Mouse (Mus musculus) midbrain, embryonic 12.5 days (tissue): ENCODE results near the gene Micall1. TPM values are rescaled to one million over a fixed set of nuclear protein-coding genes. Genes with fewer than 3 reads are reported as not detected.

Experiments used
- ATAC-seq: fragments of 200-750 bp; cut with Nextera tagmentation; 2 replicates; pipeline ENCODE4 v1.8.0; 2017; ENCODE audit warnings: low read depth, moderate TSS enrichment, moderate library complexity; ENCODE audit not compliant: low FRiP score
- H3K27ac ChIP-seq: fragments of 300-500 bp; sonication (generic); replicated peaks from 2 replicates; pipeline ENCODE4 v1.5.1; 2016; ENCODE audit warnings: mild to moderate bottlenecking
- H3K27me3 ChIP-seq: fragments of 300-500 bp; sonication (generic); 2 replicates; pipeline ENCODE4 v1.6.1; 2016; ENCODE audit warnings: mild to moderate bottlenecking
- H3K36me3 ChIP-seq: fragments of 300-500 bp; sonication (generic); 2 replicates; pipeline ENCODE4 v1.6.1; 2016
- H3K4me1 ChIP-seq: fragments of 300-500 bp; sonication (generic); 2 replicates; pipeline ENCODE4 v1.6.1; 2016
- H3K4me2 ChIP-seq: fragments of 300-500 bp; sonication (generic); replicated peaks from 2 replicates; pipeline ENCODE4 v1.6.1; 2016; ENCODE audit warnings: mild to moderate bottlenecking, moderate library complexity
- H3K4me3 ChIP-seq: fragments of 300-500 bp; sonication (generic); 2 replicates; pipeline ENCODE4 v1.5.1; 2016; ENCODE audit warnings: mild to moderate bottlenecking
- H3K9ac ChIP-seq: fragments of 300-500 bp; sonication (generic); replicated peaks from 2 replicates; pipeline ENCODE4 v1.6.1; 2016; ENCODE audit warnings: mild to moderate bottlenecking, moderate library complexity
- H3K9me3 ChIP-seq: fragments of 300-500 bp; sonication (generic); 2 replicates; pipeline ENCODE4 v1.6.1; 2016; ENCODE audit warnings: mild to moderate bottlenecking
- WGBS: fragments of 180-500 bp; shearing (Covaris S2); methylation state at CpG from one replicate; pipeline ENCODE4 v1.1.7; 2016; 5-methylcytosine and 5-hydroxymethylcytosine counted together
- polyA plus RNA-seq: library from polyadenylated mRNA; unstranded; fragments of >200 nt; fragmentation: Nextera tagmentation; extraction: Ambion mirVana; gene quantifications from 2 replicates; pipeline ENCODE4 v1.2.1, GENCODE M21; 2016

Micall1 gene
- polyA plus RNA-seq, 1 experiment from 2014 or later, result 11.4 TPM

DNA sequence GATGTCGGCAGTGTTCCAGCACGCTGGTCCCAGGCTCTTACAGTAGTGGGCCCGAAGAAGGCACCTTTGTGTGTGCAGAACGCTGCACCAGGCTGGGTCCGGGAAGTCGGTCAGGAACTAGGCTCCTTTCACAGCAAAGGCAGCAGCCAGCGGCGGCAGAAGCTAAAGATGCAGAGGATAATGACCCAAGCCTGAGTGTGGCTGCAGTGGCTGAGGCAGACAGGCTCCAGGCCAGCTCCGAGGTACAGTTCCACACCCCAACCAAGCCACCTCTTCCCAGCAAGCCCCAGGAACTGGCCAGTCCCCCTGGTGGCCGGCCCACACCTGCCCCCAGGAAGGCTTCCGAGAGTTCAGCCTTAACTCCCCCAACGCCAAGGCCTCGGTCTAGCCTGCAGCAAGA lies 13.8 kb downstream of the Micall1 start:
- Histone ChIP-seq H3K9me3 (no peaks in the 10 kb centered on the region), H3K36me3 (peaks cover 63% of the 10 kb centered on the region), H3K4me2 (no peak overlapping the region), H3K27me3 (no peaks in the 10 kb centered on the region), H3K4me1 (no peaks in the 10 kb centered on the region), H3K27ac (no peak overlapping the region), H3K9ac (no peak overlapping the region), H3K4me3 (no peak overlapping the region)
- no peak for ATAC-seq
- 83% methylated on average over 13 of the region's 13 CpGs for WGBS

DNA sequence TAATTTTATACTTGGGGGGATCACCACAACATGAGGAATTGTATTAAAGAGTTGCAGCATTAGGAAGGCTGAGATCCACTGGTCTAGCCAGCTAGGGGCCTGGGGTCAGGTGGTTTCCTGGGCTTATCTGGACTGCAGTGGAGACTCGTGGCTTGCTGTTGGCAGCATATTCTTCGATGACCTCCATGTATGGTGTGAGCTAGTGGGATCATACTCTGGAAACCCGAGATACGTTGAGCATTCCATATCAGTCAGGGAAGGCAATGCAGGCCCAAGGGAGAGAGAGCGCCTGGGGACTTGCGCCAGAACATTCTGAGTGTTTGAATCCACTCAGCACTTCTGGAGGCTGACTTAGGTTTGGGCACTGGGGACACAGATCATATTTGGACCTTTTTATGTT lies 15.1 kb downstream of the Micall1 start:
- ATAC-seq, result no peak
- no peak overlapping the region for H3K27ac ChIP-seq
- 0 out of 2 replicates have a peak, but pooled peaks cover 5% of the 10 kb centered on the region for H3K9me3 ChIP-seq
- H3K4me3 ChIP-seq, result no peak overlapping the region
- no peak overlapping the region for H3K9ac ChIP-seq
- no peaks in the 10 kb centered on the region for H3K4me1 ChIP-seq
- H3K4me2 ChIP-seq, result no peak overlapping the region
- WGBS, result 91% methylated on average over 6 of the region's 6 CpGs
- peaks cover 64% of the 10 kb centered on the region for H3K36me3 ChIP-seq
- H3K27me3 ChIP-seq, result no peaks in the 10 kb centered on the region

DNA sequence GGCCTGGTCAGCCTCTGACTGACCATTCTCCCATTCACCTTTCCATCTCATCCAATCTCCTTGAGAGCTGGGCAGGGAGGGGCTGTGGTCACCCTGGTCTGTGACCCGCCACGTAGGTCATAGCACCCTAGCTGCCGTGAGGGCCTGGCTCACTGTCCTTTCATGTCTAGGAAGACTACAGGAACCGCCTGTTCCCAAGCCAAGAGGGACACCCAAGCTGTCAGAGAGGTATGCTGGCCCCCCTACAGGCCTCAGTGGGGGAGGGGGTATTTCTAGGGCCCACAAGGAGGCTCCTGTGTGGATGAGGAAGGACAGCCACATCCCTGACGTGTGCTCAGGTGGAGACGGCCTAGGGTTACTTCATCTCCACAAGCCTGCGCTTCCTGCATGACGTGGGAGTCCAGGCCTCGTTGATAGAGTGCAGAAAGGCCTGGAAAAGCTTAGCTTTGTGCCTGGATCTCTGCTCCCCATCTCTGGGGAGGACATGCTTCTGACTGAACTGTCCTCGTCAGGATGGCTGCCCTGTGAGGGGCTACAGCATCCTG lies 15.7 kb downstream of the Micall1 start:
- no peak for ATAC-seq
- no peak overlapping the region for H3K4me3 ChIP-seq
- H3K36me3 ChIP-seq, result peaks cover 66% of the 10 kb centered on the region
- H3K9me3 ChIP-seq, result 0 out of 2 replicates have a peak, but pooled peaks cover 5% of the 10 kb centered on the region
- H3K27me3 ChIP-seq, result no peaks in the 10 kb centered on the region
- H3K27ac ChIP-seq, result no peak overlapping the region
- no peak overlapping the region for H3K4me2 ChIP-seq
- 86% methylated on average over 10 of the region's 10 CpGs for WGBS
- no peak overlapping the region for H3K9ac ChIP-seq
- H3K4me1 ChIP-seq, result no peaks in the 10 kb centered on the region

DNA sequence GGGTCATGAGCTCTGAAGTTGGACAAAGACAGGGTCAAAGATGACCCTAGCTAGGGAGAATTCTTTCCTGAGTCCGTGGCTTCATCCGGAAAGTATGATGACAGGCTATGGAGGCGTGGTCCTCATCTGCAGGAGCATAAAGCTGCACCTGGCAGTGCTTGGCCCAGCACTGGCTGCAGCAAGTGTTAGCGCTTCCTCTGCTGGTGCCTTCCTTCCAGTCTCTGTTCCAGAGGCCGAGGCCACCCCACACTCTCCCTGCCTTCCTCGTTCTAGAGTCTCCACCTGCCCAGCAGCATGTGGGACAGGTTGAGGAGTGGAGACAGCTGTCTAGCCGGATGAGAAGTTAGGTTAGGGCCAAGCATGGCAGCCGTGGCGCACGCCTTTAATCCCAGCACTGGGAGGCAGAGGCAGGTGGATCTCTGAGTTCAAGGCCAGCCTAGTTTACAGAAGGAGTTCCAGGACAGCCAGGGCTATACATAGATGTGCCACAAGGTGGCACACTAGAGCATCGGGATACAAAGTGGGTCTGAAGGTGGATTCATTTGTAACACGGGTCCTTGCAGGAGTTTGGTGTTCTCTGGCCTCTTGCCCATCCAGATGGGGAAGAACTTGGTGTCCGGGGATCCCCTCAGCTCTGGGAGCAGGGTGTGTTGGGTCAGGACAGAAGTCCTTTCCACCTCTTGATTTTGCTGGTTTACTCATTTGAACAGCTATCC lies 17.7 kb downstream of the Micall1 start:
- no peaks in the 10 kb centered on the region for H3K4me1 ChIP-seq
- no peak overlapping the region for H3K4me3 ChIP-seq
- ATAC-seq, result no peak
- no peak overlapping the region for H3K27ac ChIP-seq
- no peak overlapping the region for H3K4me2 ChIP-seq
- peaks cover 78% of the 10 kb centered on the region for H3K36me3 ChIP-seq
- no peak overlapping the region for H3K9ac ChIP-seq
- H3K27me3 ChIP-seq, result no peaks in the 10 kb centered on the region
- 0 out of 2 replicates have a peak, but pooled peaks cover 5% of the 10 kb centered on the region for H3K9me3 ChIP-seq
- 82% methylated on average over 13 of the region's 13 CpGs for WGBS

DNA sequence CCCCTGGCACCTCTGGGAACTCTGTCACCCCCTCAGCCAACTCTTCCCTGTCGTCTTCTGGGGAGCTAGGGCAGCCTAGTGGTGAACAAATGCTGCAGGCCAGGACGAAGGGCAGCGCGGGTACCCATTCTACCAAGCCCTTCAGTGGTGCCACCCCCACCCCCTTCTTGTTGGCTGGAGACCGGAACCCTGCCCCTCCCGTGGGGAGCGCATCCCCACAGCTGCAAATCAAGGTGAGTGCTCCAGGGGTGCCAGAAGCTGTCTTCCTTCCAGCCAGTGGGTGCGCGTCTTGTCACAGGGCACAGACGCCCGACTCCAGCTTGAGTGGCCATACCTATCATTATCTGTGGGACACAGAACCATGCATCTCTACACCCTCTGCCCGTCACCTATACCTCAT lies 18.4 kb downstream of the Micall1 start:
- no peak overlapping the region for H3K9ac ChIP-seq
- H3K4me1 ChIP-seq, result no peaks in the 10 kb centered on the region
- H3K36me3 ChIP-seq, result peaks cover 80% of the 10 kb centered on the region
- H3K4me3 ChIP-seq, result no peak overlapping the region
- no peaks in the 10 kb centered on the region for H3K27me3 ChIP-seq
- no peak for ATAC-seq
- WGBS, result 93% methylated on average over 12 of the region's 12 CpGs
- 0 out of 2 replicates have a peak, but pooled peaks cover 5% of the 10 kb centered on the region for H3K9me3 ChIP-seq
- no peak overlapping the region for H3K4me2 ChIP-seq
- no peak overlapping the region for H3K27ac ChIP-seq

DNA sequence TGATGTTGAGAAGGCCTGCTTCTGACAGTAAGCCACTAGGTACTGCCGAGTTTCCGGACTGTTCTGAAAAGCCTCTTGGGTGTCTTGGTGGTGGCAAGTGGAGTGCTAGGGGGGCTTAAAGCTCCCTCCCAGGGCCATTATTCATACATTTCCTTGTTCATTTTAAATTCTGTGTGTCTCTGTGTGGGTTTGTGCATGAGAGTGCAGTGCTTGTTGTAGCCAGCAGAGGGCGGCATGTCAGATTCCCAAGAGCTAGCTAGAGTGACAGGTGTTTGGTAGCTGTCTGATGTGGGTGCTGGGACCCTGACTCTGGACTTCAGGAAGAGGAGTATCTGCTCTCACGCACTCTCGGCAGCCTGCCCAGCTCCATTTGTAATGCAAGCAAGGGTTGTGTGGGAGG lies 19.5 kb downstream of the Micall1 start:
- no peak for ATAC-seq

DNA sequence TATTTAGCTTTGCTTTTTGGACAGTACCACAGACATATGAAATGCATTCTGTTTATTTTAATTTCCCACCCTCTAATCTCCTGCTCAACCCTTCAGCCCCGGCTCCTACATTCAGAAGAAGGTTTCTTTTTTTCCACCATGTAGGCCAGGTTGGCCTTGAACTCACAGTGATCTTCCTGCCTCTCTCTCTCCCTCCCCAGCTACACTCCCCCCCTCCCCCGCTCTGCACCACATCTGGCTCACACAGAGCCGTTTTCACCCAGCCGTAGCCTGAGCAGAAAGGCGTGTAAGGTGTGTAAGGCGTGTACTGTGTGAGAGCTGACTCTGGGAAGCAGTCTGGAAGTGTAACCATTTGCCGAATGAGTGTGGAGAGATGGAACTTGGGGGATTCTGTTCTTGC lies 20.6 kb downstream of the Micall1 start:
- H3K4me1 ChIP-seq, result no peaks in the 10 kb centered on the region
- WGBS, result 85% methylated on average over 7 of the region's 7 CpGs
- H3K27me3 ChIP-seq, result no peaks in the 10 kb centered on the region
- H3K4me3 ChIP-seq, result no peak overlapping the region
- ATAC-seq, result no peak
- peaks cover 72% of the 10 kb centered on the region for H3K36me3 ChIP-seq
- no peak overlapping the region for H3K4me2 ChIP-seq
- H3K9ac ChIP-seq, result no peak overlapping the region
- H3K27ac ChIP-seq, result no peak overlapping the region
- 0 out of 2 replicates have a peak, but pooled peaks cover 5% of the 10 kb centered on the region for H3K9me3 ChIP-seq

More for the DNA sequence above, 19.5 kb downstream of the Micall1 start:
- no peaks in the 10 kb centered on the region for H3K27me3 ChIP-seq
- H3K4me1 ChIP-seq, result no peaks in the 10 kb centered on the region
- H3K4me2 ChIP-seq, result no peak overlapping the region
- no peak overlapping the region for H3K27ac ChIP-seq
- H3K36me3 ChIP-seq, result peaks cover 80% of the 10 kb centered on the region
- 97% methylated on average over 5 of the region's 5 CpGs for WGBS
- no peak overlapping the region for H3K9ac ChIP-seq
- 0 out of 2 replicates have a peak, but pooled peaks cover 5% of the 10 kb centered on the region for H3K9me3 ChIP-seq
- H3K4me3 ChIP-seq, result no peak overlapping the region

DNA sequence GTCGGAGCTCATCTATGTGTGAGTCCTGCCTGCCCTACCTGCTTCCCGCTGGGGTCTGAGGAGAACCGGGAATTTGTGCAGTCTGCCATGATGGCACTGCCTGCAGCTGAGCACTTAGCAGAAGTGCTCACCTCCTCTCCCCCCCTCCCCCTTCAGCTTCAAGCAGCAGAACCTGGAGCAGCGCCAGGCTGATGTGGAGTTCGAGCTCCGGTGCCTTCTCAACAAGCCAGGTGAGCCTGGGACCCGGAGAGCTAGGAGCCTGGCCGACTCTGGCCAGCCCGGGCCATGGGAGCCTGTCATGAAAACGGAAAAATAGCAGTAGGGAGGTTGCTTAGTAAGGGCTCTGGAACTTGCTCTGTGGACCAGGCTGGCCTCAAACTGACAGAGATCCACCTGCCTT lies 22.1 kb downstream of the Micall1 start:
- Histone ChIP-seq H3K36me3 (peaks cover 60% of the 10 kb centered on the region), H3K9me3 (0 out of 2 replicates have a peak, but pooled peaks cover 5% of the 10 kb centered on the region), H3K27ac (no peak overlapping the region), H3K4me3 (no peak overlapping the region), H3K27me3 (no peaks in the 10 kb centered on the region), H3K4me1 (0 out of 2 replicates have a peak, but pooled peaks cover 2% of the 10 kb centered on the region), H3K9ac (no peak overlapping the region), H3K4me2 (no peak overlapping the region)
- WGBS, result 89% methylated on average over 10 of the region's 10 CpGs
- ATAC-seq, result no peak

DNA sequence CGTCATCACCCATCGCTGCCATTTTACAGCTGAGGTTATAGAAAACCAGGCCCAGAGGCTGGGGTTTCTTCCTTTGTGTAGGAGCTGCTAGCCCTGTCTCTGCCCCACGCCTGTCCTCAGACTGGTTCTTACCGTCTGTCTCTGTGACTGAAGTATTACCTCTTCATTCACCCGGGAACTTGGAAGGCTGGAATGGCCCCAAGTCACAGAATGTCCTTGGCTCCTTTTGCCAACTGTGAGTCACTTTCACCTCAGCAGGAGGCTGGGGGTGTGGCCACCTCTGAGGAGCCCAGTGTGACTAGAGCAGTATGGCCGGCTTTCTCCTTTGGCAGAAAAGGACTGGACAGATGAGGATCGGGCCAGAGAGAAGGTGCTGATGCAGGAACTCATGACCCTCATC lies 22.7 kb downstream of the Micall1 start:
- Histone ChIP-seq H3K36me3 (peaks cover 60% of the 10 kb centered on the region), H3K27ac (no peak overlapping the region), H3K4me2 (no peak overlapping the region), H3K4me1 (0 out of 2 replicates have a peak, but pooled peaks cover 3% of the 10 kb centered on the region), H3K27me3 (no peaks in the 10 kb centered on the region), H3K9ac (no peak overlapping the region), H3K9me3 (0 out of 2 replicates have a peak, but pooled peaks cover 5% of the 10 kb centered on the region), H3K4me3 (no peak overlapping the region)
- WGBS, result 83% methylated on average over 7 of the region's 7 CpGs
- ATAC-seq, result no peak

DNA sequence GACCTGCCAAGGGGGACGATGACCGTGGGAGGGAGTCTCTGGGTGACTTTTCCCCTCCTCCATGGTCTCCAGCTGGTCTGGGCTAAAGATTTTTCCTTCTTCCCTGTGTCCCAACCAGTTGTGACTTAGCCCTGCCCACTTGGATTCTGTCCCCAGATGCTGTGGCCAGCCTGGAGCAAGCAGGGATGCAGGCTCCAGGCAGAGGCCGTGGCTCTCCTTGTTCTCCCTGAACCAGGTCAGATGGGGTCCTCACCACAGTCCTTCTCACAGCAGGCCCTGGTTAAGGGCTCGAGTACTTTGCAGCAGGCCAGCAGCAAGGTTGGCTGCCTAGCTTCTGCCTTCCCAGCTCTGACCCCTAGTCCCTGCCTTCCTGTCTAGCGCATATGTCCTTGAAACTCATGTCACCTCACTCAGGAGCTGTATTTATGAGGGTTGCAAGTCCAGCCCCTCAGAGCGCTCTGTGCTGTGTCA lies 24.5 kb downstream of the Micall1 start:
- Histone ChIP-seq H3K9me3 (0 out of 2 replicates have a peak, but pooled peaks cover 2% of the 10 kb centered on the region), H3K9ac (no peak overlapping the region), H3K4me2 (no peak overlapping the region), H3K27me3 (no peaks in the 10 kb centered on the region), H3K4me3 (no peak overlapping the region), H3K27ac (no peak overlapping the region), H3K4me1 (0 out of 2 replicates have a peak, but pooled peaks cover 3% of the 10 kb centered on the region), H3K36me3 (peaks cover 46% of the 10 kb centered on the region)
- WGBS, result 84% methylated on average over 6 of the region's 6 CpGs
- ATAC-seq, result no peak

DNA sequence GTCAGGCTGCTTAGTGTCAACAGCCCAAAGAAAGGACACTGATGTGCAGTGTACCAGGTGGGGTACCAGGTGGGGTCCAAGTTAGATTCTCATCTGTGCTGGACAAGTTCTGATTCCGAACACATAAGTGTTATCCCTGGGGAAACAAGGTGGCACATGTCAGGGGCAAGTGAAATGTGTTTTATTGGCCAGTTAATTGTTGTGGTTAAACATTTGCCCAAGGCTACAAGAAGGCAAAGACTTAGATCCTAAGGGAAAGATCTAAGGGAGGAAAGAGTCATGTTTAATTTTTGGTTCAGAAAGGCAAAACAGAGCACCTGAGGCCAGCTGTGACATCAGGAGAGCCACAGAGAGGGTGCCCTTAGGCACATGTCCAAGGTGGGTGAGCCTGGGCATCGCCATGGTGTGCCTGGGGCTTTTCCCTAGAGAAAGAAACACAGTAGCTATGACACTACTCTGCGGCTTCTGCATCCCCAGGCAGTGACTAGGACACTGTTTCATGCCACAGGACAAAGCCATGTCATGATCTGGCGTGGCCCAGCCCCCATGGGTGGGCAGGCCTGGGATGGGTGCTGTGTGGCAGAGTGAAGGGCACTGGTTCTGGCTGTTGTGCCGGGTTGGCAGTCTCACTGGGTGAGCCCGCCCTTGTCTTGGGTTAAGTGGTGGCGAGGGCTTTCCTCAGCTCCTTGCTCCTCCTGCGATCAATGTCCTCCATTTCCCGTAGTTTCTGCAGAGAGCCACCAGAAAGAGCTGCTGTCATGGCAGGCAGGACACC lies 26.0 kb downstream of the Micall1 start:
- Histone ChIP-seq H3K4me1 (0 out of 2 replicates have a peak, but pooled peaks cover 3% of the 10 kb centered on the region), H3K9me3 (no peaks in the 10 kb centered on the region), H3K27me3 (no peaks in the 10 kb centered on the region), H3K9ac (no peak overlapping the region), H3K27ac (no peak overlapping the region), H3K4me2 (no peak overlapping the region), H3K4me3 (no peak overlapping the region), H3K36me3 (peaks cover 37% of the 10 kb centered on the region)
- ATAC-seq, result no peak
- 86% methylated on average over 9 of the region's 9 CpGs for WGBS

DNA sequence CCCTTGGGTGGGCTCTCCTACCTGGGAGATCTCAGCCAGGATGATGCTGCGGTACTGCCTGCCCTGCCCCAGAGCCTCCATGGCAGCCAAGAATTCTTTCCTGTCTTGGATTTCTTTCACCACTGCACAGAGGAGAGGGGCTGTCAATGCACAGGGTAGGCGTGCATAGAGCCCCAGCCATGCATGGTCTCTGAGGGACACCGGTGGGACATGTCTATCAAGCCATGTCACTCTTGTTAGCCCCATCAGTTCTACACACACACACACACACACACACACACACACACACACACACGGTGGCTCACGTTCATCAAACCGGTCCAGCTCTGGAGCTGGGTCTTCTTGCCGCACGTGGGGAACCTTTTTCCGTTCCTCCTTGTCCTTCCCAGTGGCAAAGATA lies 26.6 kb downstream of the Micall1 start:
- Histone ChIP-seq H3K4me3 (no peak overlapping the region), H3K9me3 (no peaks in the 10 kb centered on the region), H3K27me3 (no peaks in the 10 kb centered on the region), H3K27ac (no peak overlapping the region), H3K36me3 (peaks cover 31% of the 10 kb centered on the region), H3K9ac (no peak overlapping the region), H3K4me2 (no peak overlapping the region), H3K4me1 (peaks cover 4% of the 10 kb centered on the region; the same call in 1 of the 2 replicates)
- no peak for ATAC-seq
- WGBS, result 78% methylated on average over 9 of the region's 9 CpGs
